Mouse (Mus musculus): ENCODE data around the gene Sbds. TPM values are rescaled to one million over a fixed set of nuclear protein-coding genes. Genes with fewer than 3 reads are reported as not detected.

Sbds gene
- polyA plus RNA-seq (2014; fragmentation: Illumina TruSeq; extraction: RNeasy Lipid Tissue Mini Kit (QIAGEN cat#74804)), result 59.0 TPM

GRCm38 (mm10) chr5:130255017-130255720 lies at the start of gene Sbds, which contains the start of gene Tyw1:
Sbds (minus strand) TSS chr5:130255530.
Tyw1 (plus strand) TSS chr5:130255619.

GRCm38 (mm10) chr5:130216781-130217180 lies 38.5 kb downstream of the Sbds start, which contains the start of gene Tmem248:
Tmem248 (plus strand) TSS chr5:130217081.

Other genes starting within 250 kb of the Sbds start
- 2.6 TPM for gene Asl, start 226.3 kb downstream of the Sbds start, polyA plus RNA-seq (2014; fragmentation: Illumina TruSeq; extraction: RNeasy Lipid Tissue Mini Kit (QIAGEN cat#74804))
- gene Crcp, start 226.2 kb downstream of the Sbds start, polyA plus RNA-seq (2014; fragmentation: Illumina TruSeq; extraction: RNeasy Lipid Tissue Mini Kit (QIAGEN cat#74804)), result 14.1 TPM
- gene Tpst1, start 182.2 kb downstream of the Sbds start, polyA plus RNA-seq (2014; fragmentation: Illumina TruSeq; extraction: RNeasy Lipid Tissue Mini Kit (QIAGEN cat#74804)), result 33.9 TPM
- gene Kctd7, start 110.7 kb downstream of the Sbds start, polyA plus RNA-seq (2014; fragmentation: Illumina TruSeq; extraction: RNeasy Lipid Tissue Mini Kit (QIAGEN cat#74804)), result 3.1 TPM
- gene Rabgef1, start 83.7 kb downstream of the Sbds start, polyA plus RNA-seq (2014; fragmentation: Illumina TruSeq; extraction: RNeasy Lipid Tissue Mini Kit (QIAGEN cat#74804)), result 32.2 TPM
- gene Tmem248, start 38.4 kb downstream of the Sbds start, polyA plus RNA-seq (2014; fragmentation: Illumina TruSeq; extraction: RNeasy Lipid Tissue Mini Kit (QIAGEN cat#74804)), result 49.8 TPM
- gene Tyw1, start 89 bp upstream of the Sbds start, polyA plus RNA-seq (2014; fragmentation: Illumina TruSeq; extraction: RNeasy Lipid Tissue Mini Kit (QIAGEN cat#74804)), result 1.9 TPM
- gene Caln1, start 113.9 kb upstream of the Sbds start, polyA plus RNA-seq (2014; fragmentation: Illumina TruSeq; extraction: RNeasy Lipid Tissue Mini Kit (QIAGEN cat#74804)), result 0.74 TPM
- not detected for gene A330070K13Rik, start 129.1 kb upstream of the Sbds start, polyA plus RNA-seq (2014; fragmentation: Illumina TruSeq; extraction: RNeasy Lipid Tissue Mini Kit (QIAGEN cat#74804))

Measured in ovary, adult 10 weeks (tissue).